Mouse (Mus musculus) intestine, postnatal 0 days (tissue): ENCODE measurements around the gene Mettl6. TPM values are rescaled to one million over a fixed set of nuclear protein-coding genes. Genes with fewer than 3 reads are reported as not detected.

Experiments
- ATAC-seq: fragments of 200-750 bp; cut with Nextera tagmentation; 2 replicates; pipeline ENCODE4 v1.8.0; 2017; ENCODE audit warnings: mild to moderate bottlenecking, moderate TSS enrichment, moderate library complexity
- H3K27ac ChIP-seq: fragments of 300-500 bp; sonication (generic); 2 replicates; pipeline ENCODE4 v1.5.1; 2014; ENCODE audit warnings: mild to moderate bottlenecking, low read depth, low read length, moderate library complexity
- H3K27me3 ChIP-seq: fragments of 300-500 bp; sonication (generic); replicated peaks from 2 replicates; pipeline ENCODE4 v1.6.1; 2014; ENCODE audit warnings: low read length, mixed read lengths; ENCODE audit not compliant: control insufficient read depth, insufficient read depth
- H3K36me3 ChIP-seq: fragments of 300-500 bp; sonication (generic); 2 replicates; pipeline ENCODE4 v1.6.1; 2014; ENCODE audit warnings: mild to moderate bottlenecking, moderate library complexity; ENCODE audit not compliant: control insufficient read depth, insufficient read depth
- H3K4me1 ChIP-seq: fragments of 300-500 bp; sonication (generic); replicated peaks from 2 replicates; pipeline ENCODE4 v1.6.1; 2014; ENCODE audit warnings: antibody characterized with exemption, low read length, mixed read lengths; ENCODE audit not compliant: control insufficient read depth, insufficient read depth
- H3K4me2 ChIP-seq: fragments of 300-500 bp; sonication (generic); replicated peaks from 2 replicates; pipeline ENCODE4 v1.6.1; 2014; ENCODE audit warnings: low read depth, mild to moderate bottlenecking, moderate library complexity
- H3K4me3 ChIP-seq: fragments of 300-500 bp; sonication (generic); 2 replicates; pipeline ENCODE4 v1.5.1; 2014; ENCODE audit warnings: low read depth, low read length
- H3K9ac ChIP-seq: fragments of 300-500 bp; sonication (generic); 2 replicates; pipeline ENCODE4 v1.6.1; 2014; ENCODE audit warnings: mild to moderate bottlenecking, low read depth, low read length
- H3K9me3 ChIP-seq: fragments of 300-500 bp; sonication (generic); 2 replicates; pipeline ENCODE4 v1.6.1; 2016; ENCODE audit warnings: mixed run types; ENCODE audit not compliant: control insufficient read depth
- CTCF ChIP-seq: sonication (generic); IDR thresholded peaks from 2 replicates; pipeline ENCODE4 v1.5.1; 2016; ENCODE audit warnings: low read depth, mild to moderate bottlenecking, control low read depth, antibody characterized with exemption, moderate library complexity
- WGBS: fragments of 180-500 bp; shearing (Covaris S2); extraction: QIAGEN DNeasy Blood & Tissue Kit; methylation state at CpG from one replicate; pipeline ENCODE4 v1.1.7; 2014; 5-methylcytosine and 5-hydroxymethylcytosine counted together
- polyA plus RNA-seq: library from polyadenylated mRNA; unstranded; fragments of >200 nt; fragmentation: Nextera tagmentation; extraction: Ambion mirVana; gene quantifications from 2 replicates; pipeline ENCODE4 v1.2.1, GENCODE M21; 2015

The Mettl6 gene
- polyA plus RNA-seq, 1 experiment from 2014 or later = 28.2 TPM

DNA sequence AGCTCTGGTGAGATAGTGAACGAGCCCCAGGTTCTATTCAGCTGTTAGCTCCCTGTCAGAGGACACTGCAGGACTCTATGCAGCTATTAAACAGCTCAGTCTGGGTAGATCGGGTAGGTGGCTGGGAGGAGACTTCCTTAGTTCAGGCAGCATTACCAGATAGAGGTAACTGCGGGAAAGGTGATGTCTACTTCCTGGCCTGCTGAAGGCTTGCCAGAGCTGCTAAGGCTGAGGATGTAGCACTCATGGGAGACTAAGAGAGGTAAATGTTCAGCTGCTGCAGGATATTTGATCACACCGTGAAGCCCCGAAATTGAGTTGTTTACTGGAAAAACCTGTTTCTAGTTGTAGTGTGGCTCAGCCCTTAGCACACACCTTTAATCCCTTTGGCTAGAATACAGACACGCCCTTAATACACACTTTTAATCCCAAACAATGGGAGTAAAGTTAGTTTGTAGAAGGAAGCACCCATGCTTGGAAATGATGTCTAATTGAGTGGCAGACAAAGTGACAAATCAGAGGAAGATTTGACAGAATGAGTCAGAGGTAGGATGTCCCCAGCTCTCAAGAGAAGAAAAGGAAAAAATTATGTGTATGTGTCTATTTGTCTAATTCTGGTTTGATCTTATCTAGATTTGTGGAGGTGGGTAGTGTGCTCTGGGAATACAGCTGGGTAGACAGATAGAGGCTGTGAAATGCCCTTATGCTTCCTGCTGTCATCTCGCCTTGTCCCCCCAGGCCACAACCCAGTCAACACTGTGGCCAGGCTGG, 30.4 kb upstream of the Mettl6 start:
- ATAC-seq = no peak
- no peak overlapping the region for H3K4me3 ChIP-seq
- H3K9ac ChIP-seq = no peak overlapping the region
- H3K4me1 ChIP-seq = no peaks in the 10 kb centered on the region
- no peaks in the 10 kb centered on the region for H3K27me3 ChIP-seq
- H3K27ac ChIP-seq = no peak overlapping the region
- TF ChIP-seq CTCF = no peak
- 74% methylated on average over 7 of the region's 7 CpGs for WGBS
- H3K4me2 ChIP-seq = no peak overlapping the region
- no peaks in the 10 kb centered on the region for H3K36me3 ChIP-seq
- no peaks in the 10 kb centered on the region for H3K9me3 ChIP-seq

- no peaks in the 10 kb centered on the region for H3K36me3 ChIP-seq
- 72% methylated on average over 2 of the region's 2 CpGs for WGBS
- H3K4me3 ChIP-seq = no peak overlapping the region
- H3K27me3 ChIP-seq = no peaks in the 10 kb centered on the region
- H3K27ac ChIP-seq = no peak overlapping the region
- H3K9ac ChIP-seq = no peak overlapping the region
- no peak overlapping the region for H3K4me2 ChIP-seq
- H3K4me1 ChIP-seq = no peaks in the 10 kb centered on the region
- ATAC-seq = no peak
- H3K9me3 ChIP-seq = no peaks in the 10 kb centered on the region
- TF ChIP-seq CTCF = no peak
Measured at GRCm38 (mm10) chr14:31521318-31521717, 26.5 kb upstream of the Mettl6 start.

GRCm38 (mm10) chr14:31519165-31519564, 24.3 kb upstream of the Mettl6 start:
- 16% methylated on average over 3 of the region's 3 CpGs for WGBS
- Histone ChIP-seq H3K4me3 (no peak overlapping the region), H3K4me2 (peak overlapping the region; percentile 60), H3K27me3 (no peaks in the 10 kb centered on the region), H3K9ac (0 out of 2 replicates have a peak overlapping the region, but pooled peaks have one; percentile 8), H3K27ac (no peak overlapping the region), H3K9me3 (no peaks in the 10 kb centered on the region), H3K4me1 (no peaks in the 10 kb centered on the region), H3K36me3 (no peaks in the 10 kb centered on the region)
- peak; percentile 89 for TF ChIP-seq CTCF
- peak; percentile 82 for ATAC-seq

DNA sequence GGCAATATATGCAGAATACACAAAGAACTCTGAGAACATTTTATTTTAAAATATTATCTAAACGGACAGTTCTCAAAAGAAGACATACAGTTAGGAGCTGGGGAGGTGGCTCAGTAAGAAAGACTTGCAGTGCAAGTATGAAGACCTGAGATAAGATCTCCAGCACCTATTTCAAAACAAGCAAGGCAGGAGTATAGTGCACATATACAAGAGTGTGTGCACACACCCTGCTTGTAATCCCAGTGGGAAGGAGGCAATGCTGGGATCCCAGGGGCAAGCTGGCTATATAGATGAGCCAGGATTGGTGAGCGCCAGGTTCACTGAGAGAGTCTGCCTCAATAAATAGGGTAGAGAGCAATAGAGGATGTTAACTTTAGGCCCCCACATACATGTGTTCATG, 21.1 kb upstream of the Mettl6 start:
- no peak for TF ChIP-seq CTCF
- ATAC-seq = no peak

DNA sequence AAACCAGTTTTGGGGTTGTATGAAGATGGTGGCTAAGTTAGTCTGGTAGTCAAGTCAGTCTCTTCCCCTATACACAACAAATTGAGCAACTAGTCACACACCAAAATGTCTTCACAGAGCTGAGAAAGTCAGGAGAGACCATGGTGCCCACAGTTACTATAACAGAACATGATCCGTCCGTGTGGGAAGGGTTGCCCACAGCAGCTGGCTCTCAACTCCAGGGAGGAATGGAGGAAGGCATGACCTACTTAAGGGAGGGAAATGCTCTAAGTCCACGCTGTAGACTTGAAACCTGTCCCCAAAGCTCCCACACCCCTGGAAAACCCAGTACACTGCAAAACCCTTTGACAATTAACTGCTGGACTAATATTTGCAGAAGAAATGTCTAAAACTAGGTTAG, 15.5 kb upstream of the Mettl6 start:
- ATAC-seq = no peak
- Histone ChIP-seq H3K9ac (no peak overlapping the region), H3K4me2 (no peak overlapping the region), H3K27me3 (no peaks in the 10 kb centered on the region), H3K4me1 (no peaks in the 10 kb centered on the region), H3K9me3 (no peaks in the 10 kb centered on the region), H3K4me3 (no peak overlapping the region), H3K27ac (no peak overlapping the region), H3K36me3 (peaks cover 41% of the 10 kb centered on the region)
- TF ChIP-seq CTCF = no peak
- 91% methylated on average over 3 of the region's 3 CpGs for WGBS

More for the DNA sequence above, 21.1 kb upstream of the Mettl6 start:
- 91% methylated on average over 2 of the region's 2 CpGs for WGBS
- Histone ChIP-seq H3K27me3 (no peaks in the 10 kb centered on the region), H3K4me1 (no peaks in the 10 kb centered on the region), H3K36me3 (no peaks in the 10 kb centered on the region), H3K4me2 (no peak overlapping the region), H3K4me3 (no peak overlapping the region), H3K27ac (no peak overlapping the region), H3K9ac (no peak overlapping the region), H3K9me3 (no peaks in the 10 kb centered on the region)

GRCm38 (mm10) chr14:31509911-31510310, 15.1 kb upstream of the Mettl6 start:
- WGBS = 100% methylated on average over 2 of the region's 2 CpGs
- Histone ChIP-seq H3K4me3 (no peak overlapping the region), H3K4me1 (no peaks in the 10 kb centered on the region), H3K36me3 (peaks cover 44% of the 10 kb centered on the region), H3K27ac (no peak overlapping the region), H3K9me3 (no peaks in the 10 kb centered on the region), H3K27me3 (no peaks in the 10 kb centered on the region), H3K9ac (no peak overlapping the region), H3K4me2 (no peak overlapping the region)
- ATAC-seq = no peak
- no peak for TF ChIP-seq CTCF
